Mouse (Mus musculus): ENCODE results near the gene Alg9.
A peak's percentile ranks its signal among the peaks of the same experiment; 100 is the strongest.

Gene Alg9

DNA sequence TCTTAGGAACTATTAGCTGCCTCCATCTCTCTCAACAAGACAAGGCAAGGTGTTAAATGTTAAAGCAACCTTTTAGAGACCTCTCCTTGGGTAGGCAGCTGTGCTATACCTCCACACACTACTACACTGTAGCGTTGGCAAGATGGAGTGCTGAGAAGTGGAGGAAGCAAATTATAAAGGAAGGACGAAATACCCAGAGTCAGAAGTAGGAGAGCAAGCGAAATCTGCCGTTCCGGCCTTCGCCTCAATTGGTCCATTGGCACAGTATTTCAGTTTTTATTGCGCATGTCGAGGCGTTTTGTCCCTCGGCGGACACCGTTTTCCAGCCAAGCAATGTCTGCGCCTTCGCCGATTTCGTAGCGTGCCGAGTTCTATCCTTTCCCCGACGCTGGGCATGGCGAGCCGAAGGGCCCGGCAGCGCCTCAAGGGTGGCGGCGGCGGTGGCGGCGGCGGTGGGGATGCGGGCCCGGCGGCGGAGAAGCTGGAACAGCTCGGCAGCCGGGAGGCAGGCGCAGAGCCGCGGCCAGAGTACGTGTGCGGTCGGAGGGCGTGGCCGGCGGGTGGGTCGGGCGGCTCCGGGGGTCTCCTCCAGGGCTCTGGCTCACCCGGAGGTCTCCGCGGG, at the start of gene Alg9, which contains the start of gene 1110032A03Rik:
Gene Alg9, plus strand, starts transcription at position 29 of the 622 bp plus-strand sequence.
Gene 1110032A03Rik, minus strand, starts transcription at position 530 of the 622 bp plus-strand sequence.
- peak; percentile 89 for DNase-seq

DNA sequence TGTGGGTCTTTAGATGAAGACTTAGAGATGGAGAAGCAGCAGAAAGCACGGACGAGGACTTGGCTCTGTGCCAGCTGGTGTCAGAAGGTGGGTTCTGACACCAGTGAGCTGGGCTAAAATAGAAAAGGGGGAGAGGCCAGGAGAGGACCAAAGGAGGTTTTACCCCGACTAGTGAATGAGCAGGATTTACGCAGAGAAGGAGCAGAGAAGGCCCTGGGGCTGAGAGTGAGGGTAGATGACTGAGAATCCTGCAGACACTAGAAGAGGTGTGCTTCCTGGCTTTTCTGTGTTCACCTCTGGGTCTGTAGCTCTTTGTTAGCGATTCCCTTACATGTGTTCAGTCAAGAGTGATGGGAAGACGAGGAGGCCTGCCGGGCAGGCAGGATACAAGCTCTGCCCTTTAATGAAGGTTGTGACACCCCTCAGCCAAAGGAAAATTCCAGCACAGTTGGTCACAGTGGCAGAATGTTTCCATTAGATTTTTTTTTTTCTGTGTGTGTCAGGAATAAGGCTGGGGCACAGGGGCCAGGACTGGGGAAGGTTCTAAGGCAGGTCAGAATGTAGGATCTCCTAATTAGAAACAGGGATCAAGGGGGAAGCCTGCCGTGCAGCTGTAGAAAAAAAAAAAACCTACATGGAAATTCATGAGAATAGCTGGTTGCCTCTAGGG, 48.8 kb upstream of the Alg9 start:
- no peak for DNase-seq

DNA sequence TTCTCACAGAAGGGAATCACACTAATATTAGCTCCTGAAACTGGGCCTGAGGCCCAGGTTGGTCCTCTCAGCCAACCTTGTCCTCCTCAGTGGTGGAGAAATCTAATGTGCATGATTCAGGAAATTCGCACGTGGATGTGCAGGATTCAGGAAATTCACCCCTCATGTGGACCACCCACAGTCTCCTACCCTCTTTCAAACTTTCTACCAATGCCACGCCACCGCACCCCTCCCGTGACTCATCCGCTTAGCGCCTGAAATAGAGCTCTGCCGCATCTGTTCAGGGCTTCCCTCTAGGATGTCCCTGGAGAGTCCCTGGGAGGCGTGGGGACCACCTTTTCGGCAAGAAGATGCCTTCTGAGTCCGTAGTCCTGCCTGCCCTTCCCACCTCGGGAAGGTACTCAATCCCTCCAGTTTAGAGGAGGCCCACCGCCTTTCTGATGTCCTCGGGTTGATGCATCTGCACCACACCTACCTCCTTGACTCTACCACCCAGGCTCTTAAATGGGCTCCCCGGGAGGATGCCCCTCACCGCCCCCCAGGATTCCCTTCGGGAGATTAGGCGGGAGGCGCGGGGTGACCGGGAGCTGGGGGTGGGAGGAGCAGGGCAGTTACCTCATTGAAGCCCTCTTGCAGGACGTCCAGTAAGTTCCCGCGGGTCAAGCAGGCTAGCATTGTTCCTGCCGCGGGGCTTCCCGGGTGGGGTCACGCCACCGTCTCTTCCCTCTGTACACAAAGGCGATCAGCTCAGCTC, 47.5 kb upstream of the Alg9 start:
- DNase-seq: peak; percentile 68

DNA sequence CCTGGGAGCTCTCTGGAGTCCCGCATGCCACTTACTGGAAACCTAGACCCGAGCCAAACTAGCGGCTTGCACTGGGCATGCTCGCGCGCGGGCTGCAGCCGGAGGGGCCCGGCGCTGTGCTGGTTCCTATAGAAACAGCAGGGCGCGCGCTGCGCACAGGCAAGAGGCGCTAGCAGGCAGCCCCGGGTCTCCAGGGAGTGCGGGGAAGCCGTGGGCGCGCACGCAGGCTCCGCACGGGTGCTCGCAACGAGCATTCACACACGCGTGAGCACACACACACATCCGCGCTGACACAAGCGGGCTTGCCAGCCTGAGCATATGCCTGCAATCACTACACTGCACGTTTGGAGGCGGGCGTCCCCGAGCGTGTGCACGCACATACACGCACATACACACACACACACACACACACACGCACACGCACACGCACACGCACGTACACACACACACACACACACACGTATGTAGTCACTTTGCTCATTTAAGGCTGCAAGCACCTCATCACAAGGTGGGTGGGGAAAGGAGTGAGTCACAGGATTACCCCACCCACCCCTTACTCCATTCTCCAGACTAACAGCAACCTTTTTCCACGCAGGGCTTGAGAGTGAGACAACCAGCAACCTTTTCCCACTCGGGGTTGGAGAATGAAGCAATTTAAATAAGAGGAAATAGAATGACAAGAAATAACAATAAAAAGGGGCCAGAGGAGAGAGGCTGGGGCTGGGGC, 46.7 kb upstream of the Alg9 start:
- DNase-seq: peak; percentile 90

DNA sequence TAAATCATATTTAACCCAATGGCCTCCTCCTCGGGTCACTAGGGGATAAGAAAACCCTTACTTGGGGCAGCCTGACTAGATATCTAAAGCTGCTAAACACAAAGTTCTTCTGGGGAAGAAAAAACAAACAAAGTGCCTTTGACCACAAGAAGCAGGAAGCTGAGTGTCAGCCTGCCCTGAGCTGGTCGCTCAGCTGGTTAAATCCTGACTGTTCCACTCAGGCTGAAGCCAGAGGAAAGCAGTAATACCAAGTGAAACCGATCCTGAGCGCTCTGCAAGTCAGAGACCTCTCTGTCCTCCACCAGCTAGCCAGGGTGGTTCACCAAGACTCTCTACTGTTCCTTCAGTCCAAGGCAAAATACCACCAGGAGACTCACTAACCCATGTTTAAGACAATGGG, 45.2 kb upstream of the Alg9 start:
- no peak for DNase-seq

DNA sequence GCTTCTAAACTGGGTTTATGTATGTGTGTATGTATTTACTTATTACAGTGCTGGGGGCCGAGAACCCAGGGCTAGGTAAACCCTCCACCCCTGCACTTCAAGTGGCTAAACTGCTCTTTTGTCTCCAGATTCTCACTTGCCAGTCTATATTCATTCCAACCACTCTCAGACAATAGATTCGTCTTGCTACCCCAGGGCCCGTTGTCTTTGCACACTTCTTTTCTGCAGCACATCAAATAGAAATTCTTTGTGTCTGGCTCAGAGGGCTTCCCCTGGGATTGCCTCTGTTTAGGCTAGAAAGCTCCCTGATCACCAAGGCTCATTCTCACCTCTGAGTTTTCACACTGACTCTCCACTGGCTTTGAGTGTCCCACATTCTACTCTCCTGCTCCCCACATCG, 42.3 kb upstream of the Alg9 start:
- no peak for DNase-seq

DNA sequence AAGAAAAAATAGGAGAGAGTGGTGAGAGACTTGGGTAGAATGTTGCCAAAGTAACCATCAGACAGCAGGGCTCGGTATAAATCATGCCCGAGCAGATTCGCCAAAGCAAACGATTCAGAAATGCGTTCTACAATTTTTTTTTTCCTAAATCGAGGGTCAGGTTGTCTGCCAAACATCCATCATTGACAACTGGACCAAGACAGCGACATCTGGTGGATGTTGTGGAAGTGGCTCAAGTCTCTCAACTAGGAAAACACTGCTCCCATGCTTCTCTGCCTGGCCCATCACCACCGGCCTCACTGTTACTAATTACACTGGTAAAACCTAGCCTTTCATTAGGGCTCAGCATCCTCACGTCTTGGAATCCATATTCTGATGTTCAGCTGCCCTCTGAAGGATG, 39.8 kb upstream of the Alg9 start:
- no peak for DNase-seq

DNA sequence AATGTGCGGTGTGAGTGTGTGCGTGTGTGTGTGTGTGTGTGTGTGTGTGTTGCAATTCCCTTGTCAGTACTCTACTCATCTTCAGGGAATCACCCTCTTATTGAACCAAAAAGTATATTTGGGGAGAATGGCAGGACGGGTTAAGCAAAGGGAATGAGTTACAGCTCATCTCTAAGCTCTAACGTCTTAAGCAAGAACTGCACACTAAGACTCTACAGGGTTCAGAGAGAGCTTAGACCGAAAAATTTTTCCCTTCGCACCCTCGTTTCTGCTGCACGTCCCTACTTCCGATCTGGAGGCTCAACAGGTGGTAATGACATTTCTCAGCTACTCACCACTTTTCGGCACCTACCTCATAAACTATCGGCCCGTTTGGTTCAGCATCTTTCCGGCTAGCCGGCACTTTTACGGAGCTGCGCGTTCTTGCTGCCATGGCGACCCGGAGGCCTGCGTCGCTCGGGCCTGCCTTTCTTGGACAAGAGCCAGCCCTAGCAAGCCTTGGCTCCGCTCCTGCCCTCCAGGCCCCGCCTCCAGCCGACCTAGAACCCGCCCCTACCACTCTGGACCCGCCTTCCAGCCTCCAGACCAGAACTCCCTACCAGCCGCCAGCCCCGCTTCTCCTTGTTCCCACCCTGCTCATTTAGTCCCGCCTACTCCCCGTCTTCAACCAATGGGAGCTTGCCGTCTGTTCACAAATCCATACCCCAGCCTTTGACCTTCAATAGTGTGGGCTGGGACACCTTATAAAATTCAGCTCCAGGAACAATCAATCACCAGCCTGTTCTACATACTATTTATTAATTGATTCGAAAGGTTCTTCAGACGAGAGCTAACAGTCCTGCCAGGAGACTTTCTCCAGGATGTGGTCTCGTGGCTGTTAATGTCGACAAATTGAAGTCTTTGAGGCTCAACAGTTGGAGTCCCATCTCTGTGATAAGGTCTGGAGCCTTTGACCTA, 35.6 kb upstream of the Alg9 start, which contains the start of gene Dixdc1:
Gene Dixdc1, minus strand, starts transcription at position 604 of the 957 bp plus-strand sequence.
- DNase-seq: peak; percentile 86

DNA sequence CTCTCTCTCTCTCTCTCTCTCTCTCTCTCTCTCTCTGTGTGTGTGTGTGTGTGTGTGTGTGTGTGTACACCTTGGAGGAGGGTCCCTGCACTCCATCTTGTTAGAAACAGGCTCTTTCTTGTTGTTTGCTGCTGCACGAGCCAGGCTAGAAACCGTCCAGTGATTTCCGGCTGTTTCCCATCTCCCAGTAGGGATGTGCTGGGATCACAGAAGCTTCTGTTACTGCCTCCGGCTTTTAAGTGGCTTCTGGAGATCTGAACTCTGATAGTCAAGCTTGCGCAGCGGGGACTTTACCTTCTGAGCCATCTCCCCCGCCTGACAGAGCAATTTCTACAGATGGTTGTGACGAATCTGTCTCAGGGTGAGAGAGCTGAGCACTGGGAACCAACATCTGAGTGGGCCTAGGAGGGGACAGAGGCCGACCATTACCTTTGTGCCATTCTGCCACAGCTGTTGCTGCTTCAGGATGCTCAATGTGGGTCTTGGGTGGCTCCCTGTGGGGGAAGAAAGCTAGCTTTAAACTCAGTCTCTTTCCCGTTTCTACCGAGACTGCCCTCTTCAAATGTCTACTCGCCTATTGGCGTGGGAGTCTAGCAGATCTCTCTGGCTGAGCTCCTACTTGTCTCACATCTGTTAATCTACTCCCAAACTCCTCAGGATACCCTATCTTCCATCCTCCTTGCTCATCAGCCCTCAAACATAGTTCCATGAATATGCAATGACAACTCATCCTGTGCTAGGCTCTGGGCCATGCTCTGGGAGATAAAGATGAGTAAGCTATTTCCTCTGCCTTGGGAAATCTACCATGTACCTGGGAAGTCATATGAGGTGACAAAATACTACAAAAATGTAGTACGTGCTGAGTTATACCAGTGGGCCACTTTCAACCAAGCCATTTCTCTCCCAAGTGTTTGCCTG, 33.7 kb upstream of the Alg9 start:
- no peak for DNase-seq

DNA sequence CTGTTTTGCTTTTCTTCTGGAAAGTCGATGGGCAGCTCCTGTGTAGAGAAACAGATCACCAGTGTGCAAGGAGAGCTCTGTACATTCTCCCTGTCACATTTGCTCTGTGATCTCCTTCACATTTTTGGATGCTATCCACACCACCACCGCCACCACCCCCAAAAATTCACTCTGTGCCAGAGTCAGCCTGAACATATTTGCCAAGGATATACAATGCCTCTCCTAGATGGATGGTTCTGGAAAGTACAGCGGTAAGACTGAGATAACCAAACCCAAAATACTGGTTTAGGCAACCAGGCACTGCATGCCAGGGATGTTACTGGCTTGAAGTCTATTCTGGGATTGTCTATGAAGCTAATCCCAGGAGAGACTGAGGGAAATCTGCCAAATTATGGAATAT, 32.6 kb upstream of the Alg9 start:
- DNase-seq: no peak

DNA sequence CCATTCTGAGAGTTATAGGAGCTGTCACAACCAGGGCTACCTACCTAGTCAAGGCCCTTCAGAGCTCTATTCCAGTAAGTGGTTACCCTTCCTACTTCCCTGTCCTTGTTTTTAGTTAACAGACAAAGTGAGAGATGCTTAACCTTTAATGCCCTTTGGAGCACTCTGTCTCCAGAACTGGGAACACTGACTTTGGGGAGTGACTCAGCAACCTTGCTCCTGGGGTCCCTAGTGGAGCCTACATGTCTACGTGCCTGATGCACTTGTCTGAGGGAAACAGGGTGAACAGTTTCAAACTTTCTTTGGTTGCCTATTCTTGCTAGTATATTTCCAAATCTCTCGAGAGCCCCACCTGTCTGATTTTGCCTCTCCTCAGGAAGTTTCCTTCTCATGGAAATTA, 32.1 kb upstream of the Alg9 start:
- no peak for DNase-seq

DNA sequence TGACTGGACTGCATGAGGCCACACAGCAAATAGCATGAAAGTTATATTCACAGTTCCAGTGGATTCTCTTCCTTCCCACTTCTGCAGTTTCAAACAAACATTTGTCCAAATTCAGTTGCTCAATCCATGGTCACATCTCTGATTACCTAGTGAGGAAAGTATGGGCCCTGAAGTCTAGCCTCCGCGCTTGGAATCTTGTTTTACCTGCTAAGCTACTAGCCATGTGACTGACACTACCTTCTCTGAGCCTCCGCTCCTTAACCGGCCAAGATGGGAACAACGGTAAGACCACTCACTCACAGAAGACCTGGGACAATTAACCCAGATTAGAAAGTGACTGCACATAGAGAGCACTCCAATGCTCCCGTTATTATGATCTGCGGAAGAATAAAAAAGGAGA, 29.0 kb upstream of the Alg9 start:
- DNase-seq: no peak

DNA sequence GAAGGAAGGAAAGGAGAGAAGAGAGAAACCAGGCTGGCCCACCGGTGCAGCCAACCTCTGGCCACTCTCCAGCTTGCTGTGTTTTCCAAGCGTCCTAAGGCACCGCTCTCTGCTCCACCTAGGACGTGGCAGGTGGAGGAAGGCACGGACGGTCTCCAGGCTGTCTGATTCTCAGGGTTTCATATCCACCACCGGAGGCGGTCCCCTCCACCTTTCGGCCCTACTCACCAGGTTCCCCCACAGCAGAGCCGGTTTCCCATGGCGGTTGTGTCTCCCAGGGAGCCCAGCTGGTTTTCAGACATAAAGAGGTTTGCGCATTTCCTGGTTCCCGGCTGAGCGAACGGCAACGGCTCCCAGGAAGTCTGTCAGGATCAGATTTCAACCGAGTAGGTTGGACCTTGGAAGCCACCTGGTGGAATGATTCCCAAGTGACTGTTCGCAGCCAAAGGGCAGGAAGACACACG, 28.6 kb upstream of the Alg9 start, which contains the start of gene 2310030G06Rik:
Gene 2310030G06Rik, minus strand, starts transcription at position 323 of the 464 bp plus-strand sequence.
- DNase-seq: no peak

DNA sequence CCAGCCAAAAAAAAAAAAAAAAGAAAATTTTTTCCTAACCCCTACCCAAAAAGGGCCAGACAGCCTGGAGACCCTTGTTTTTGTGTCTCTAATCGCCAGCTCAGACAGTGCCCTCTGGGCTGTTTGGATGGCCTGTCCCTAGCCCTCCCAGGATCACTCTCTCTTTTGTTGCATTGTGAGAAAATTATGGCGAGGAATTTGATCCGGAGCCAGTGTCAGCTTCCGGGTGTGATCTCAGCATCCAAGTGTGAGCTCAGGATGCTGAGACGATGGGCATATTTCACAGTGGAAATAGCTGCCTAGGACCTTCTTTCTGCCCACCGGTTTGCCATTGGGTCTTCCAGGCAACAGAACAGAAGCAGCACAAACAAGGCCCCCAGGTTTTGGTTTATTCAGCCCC, 24.1 kb upstream of the Alg9 start:
- DNase-seq: no peak

DNA sequence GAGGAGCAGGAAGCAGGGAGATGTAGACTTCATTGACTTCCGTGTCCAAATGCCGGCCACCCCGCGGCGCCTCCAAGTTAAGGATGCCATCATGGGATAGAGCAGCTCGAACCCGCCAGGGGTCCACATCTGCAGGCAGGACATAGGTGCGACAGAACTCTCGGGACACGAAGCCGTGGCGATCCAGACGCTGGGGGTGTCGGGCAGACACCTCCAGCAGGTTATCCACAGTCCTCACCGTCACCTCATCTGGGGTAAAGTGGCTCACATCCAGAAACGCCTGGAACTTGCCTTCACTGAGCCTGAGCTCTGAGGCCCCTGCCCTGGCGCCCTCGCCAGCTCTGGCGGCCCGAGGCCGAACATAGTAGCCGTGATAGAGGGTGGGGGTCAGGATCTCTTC, 23.5 kb upstream of the Alg9 start, which contains the start of gene Cryab:
Gene Cryab, plus strand, starts transcription at position 3 of the 400 bp plus-strand sequence.
- DNase-seq: no peak

DNA sequence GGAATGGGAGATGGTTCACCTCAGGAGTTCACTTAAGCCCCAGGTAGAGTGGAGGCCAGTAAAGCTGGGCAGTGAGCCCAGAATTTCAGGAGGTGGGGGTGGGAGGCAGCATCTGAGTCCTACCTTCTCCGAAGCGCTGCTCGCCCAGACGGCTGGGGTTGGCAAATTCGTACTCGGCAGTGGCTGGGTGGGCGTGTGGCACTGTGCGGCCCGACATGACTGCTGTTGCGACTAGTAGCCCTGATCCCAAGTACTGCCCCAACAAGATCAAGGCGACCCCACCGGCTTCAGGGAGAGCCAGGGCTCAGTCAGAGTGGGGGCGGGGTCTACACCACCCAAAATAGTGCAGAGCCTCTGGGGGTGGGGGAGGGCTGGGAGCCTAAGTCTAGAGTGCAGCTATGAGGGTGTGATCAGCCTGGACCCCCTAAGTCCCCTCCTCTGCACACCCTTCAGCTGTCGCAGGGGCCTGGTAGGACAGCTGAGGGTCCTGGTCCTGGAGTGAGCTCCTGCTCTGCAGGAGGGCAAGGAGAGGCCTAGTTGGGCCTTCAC, 22.7 kb upstream of the Alg9 start, which contains the start of gene Hspb2:
Gene Hspb2, minus strand, starts transcription at position 301 of the 549 bp plus-strand sequence.
- no peak for DNase-seq

DNA sequence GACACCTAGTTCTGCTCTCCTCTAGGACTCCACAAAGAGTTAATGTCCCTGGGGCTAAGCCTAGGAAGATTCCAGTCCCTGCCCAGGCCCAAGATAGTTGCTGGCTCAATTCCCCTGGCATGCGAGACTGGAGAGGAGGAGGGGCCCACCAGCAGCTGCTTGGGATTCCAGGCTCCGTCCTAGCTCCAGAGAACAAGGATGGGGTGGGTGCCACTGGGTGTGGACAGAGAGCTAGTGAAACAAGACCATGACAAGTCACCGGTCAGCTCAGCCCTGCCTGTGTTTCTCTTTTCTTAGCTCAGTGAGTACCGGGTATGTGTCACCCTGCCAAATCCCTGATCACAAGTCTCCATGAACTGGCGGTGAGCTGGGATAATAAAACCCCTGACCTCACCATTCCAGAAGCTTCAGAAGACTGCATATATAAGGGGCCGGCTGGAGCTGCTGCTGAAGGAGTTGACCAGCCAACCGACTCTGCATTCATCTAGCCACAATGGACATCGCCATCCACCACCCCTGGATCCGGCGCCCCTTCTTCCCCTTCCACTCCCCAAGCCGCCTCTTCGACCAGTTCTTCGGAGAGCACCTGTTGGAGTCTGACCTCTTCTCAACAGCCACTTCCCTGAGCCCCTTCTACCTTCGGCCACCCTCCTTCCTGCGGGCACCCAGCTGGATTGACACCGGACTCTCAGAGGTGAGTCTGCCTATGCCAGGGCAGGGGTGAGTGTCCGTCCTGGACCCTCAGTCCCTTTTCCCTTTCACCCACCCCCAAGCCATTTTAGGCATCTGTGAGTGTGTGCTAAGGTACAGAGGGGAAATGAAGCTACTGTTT, 21.8 kb upstream of the Alg9 start:
- peak; percentile 66 for DNase-seq

DNA sequence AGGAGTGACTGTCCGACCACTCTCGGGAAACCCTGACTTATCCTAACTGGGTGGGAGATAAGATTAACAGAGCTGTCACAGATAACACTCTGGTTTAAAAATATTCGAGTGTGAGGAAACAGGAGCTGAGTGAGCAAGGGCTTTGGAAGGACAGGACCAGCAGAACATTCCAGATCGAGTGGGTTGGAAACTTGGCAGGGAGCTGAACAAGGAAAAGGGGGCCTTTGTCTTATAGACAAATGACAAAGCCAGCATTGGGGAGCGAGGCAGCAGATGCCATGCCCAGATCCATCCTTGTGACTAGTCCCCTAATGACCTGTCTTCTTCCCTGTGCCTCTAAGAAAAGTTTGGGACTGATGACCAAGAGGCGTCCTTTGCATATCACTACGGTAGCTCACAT, 20.9 kb upstream of the Alg9 start:
- DNase-seq: no peak

DNA sequence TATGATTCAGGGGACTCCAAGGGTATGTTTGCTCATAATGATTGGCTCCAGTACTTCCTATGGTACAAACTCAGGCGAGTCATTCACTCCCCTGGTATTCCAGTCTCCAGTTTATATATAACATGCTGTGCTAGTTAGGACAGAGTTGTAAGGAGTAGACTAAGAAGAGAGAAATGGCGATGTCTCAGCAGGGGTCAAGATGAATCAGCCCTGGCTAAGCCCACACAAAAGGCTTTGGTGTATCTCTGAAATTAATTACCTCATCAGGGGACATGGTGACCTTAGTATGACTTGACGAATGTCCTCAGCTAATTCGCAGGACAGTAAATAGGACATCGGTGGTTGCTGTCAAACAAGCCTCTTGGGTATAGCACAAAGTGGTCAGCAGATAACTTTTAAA, 18.1 kb upstream of the Alg9 start:
- DNase-seq: no peak
